Mouse (Mus musculus) hindbrain, embryonic 14.5 days (tissue): ENCODE measurements at regions not wholly inside any gene's neighbourhood (a gene's known extent, or its start where the extent isn't known, plus 50 kb on each side); places are given as distances from the start of the nearest gene placed in this dataset.

Experiments
- ATAC-seq: fragments of 200-750 bp; cut with Nextera tagmentation; 2 replicates; pipeline ENCODE4 v1.8.0; 2017; ENCODE audit warnings: moderate number of reproducible peaks, mild to moderate bottlenecking, moderate TSS enrichment, moderate library complexity; ENCODE audit not compliant: low FRiP score
- DNase-seq: peaks from one replicate; pipeline ENCODE4 v3.0.0-alpha.2; 2015; ENCODE audit warnings: low spot score
- H3K27ac ChIP-seq: fragments of 300-500 bp; sonication (generic); 2 replicates; pipeline ENCODE4 v1.5.1; 2014; ENCODE audit warnings: mild to moderate bottlenecking, moderate library complexity
- H3K27me3 ChIP-seq: fragments of 300-500 bp; sonication (generic); 2 replicates; pipeline ENCODE4 v1.6.1; 2014; ENCODE audit warnings: mild to moderate bottlenecking, low read length, mixed read lengths; ENCODE audit not compliant: control insufficient read depth, insufficient read depth
- H3K36me3 ChIP-seq: fragments of 300-500 bp; sonication (generic); replicated peaks from 2 replicates; pipeline ENCODE4 v1.6.1; 2014; ENCODE audit not compliant: control insufficient read depth, insufficient read depth
- H3K4me1 ChIP-seq: fragments of 300-500 bp; sonication (generic); replicated peaks from 2 replicates; pipeline ENCODE4 v1.6.1; 2014; ENCODE audit warnings: antibody characterized with exemption, low read length, mixed read lengths; ENCODE audit not compliant: control insufficient read depth, insufficient read depth
- H3K4me2 ChIP-seq: fragments of 300-500 bp; sonication (generic); replicated peaks from 2 replicates; pipeline ENCODE4 v1.6.1; 2014; ENCODE audit warnings: mild to moderate bottlenecking, moderate library complexity
- H3K4me3 ChIP-seq: fragments of 300-500 bp; sonication (generic); replicated peaks from 2 replicates; pipeline ENCODE4 v1.5.1; 2014; ENCODE audit warnings: mild to moderate bottlenecking, low read length
- H3K9ac ChIP-seq: fragments of 300-500 bp; sonication (generic); 2 replicates; pipeline ENCODE4 v1.6.1; 2014
- H3K9me3 ChIP-seq: fragments of 300-500 bp; sonication (generic); 2 replicates; pipeline ENCODE4 v1.6.1; 2016; ENCODE audit warnings: low read length; ENCODE audit not compliant: control insufficient read depth
- WGBS: fragments of 180-500 bp; shearing (Covaris S2); extraction: QIAGEN DNeasy Blood & Tissue Kit; methylation state at CpG from one replicate; pipeline ENCODE4 v1.1.7; 2014; 5-methylcytosine and 5-hydroxymethylcytosine counted together

GRCm38 (mm10) chr16:30692541-30693141 is 93.1 kb downstream of the Fam43a start:
- Histone ChIP-seq H3K9me3 (no peaks in the 10 kb centered on the region), H3K4me2 (no peak overlapping the region), H3K27ac (no peak overlapping the region), H3K27me3 (no peaks in the 10 kb centered on the region), H3K4me3 (no peak overlapping the region), H3K9ac (no peak overlapping the region), H3K4me1 (no peaks in the 10 kb centered on the region), H3K36me3 (no peaks in the 10 kb centered on the region)
- ATAC-seq (no peak), DNase-seq (no peak)
- WGBS, result 54% methylated on average over 5 of the region's 5 CpGs

- WGBS, result 78% methylated on average over 3 of the region's 3 CpGs
- Histone ChIP-seq H3K4me2 (no peak overlapping the region), H3K4me1 (no peaks in the 10 kb centered on the region), H3K9ac (no peak overlapping the region), H3K27ac (no peak overlapping the region), H3K27me3 (no peaks in the 10 kb centered on the region), H3K36me3 (no peaks in the 10 kb centered on the region), H3K4me3 (no peak overlapping the region), H3K9me3 (no peaks in the 10 kb centered on the region)
- ATAC-seq (no peak), DNase-seq (no peak)
Measured at GRCm38 (mm10) chr16:30693206-30693605, 93.7 kb downstream of the Fam43a start.

DNA sequence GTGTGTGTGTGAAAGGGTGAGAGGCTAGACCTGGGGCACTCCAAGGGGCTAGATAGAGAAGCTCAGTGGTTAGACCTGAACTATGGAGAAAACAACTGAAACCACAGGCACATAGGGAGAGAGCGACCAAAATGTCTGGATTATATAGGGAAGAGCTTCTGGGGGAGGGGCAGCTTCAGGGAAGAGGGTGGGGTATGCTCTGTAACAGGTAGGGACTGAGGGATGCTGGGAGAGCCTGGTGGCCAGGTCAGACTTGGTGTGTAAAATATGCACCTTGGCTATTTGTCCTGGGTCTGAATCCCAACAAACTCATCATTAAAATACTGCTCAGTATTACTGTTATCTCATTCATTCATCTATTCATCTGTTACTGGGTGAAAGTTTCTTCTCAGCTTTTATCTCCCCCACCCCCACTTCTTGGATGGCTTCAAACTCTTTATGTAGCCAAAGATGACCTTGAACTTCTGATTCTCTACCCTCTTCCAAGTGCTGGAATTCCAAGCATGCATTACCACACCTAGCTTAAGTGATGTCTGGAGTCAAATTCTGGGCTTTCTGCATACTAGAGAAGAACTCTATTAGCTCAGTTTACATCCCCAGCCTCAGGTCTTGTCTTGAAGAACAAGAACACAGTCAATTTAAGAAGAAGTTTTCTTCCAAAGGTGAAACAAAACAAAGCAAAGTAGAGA is 94.5 kb downstream of the Fam43a start:
- no peak for ATAC-seq
- Histone ChIP-seq H3K27ac (no peak overlapping the region), H3K4me1 (no peaks in the 10 kb centered on the region), H3K4me2 (no peak overlapping the region), H3K27me3 (no peaks in the 10 kb centered on the region), H3K9ac (no peak overlapping the region), H3K36me3 (no peaks in the 10 kb centered on the region), H3K4me3 (no peak overlapping the region), H3K9me3 (no peaks in the 10 kb centered on the region)
- WGBS, result 94% methylated on average over 1 of the region's 1 CpGs
- DNase-seq, result no peak

DNA sequence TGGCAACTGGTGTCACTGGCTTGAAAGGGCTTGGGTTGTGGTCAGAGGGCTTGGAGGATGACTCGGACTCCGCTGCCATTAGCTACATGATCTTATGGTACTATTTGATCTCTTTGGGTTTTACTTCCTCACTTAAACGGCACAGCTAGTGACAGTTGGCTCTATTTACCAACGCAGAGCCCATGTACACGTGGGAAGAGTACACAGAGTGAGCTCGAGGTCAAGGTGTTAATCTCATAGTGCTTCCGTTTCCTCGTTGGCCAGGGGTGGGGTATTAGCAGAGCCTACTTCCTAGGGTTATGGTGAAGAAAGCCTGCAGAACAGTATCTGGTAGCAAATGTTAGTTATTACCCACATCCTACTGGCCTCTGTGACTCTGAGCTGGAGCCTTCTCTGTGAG is 96.2 kb downstream of the Fam43a start:
- H3K9me3 ChIP-seq, result no peaks in the 10 kb centered on the region
- no peaks in the 10 kb centered on the region for H3K27me3 ChIP-seq
- H3K4me2 ChIP-seq, result no peak overlapping the region
- no peak overlapping the region for H3K9ac ChIP-seq
- no peak overlapping the region for H3K4me3 ChIP-seq
- H3K4me1 ChIP-seq, result no peaks in the 10 kb centered on the region
- H3K27ac ChIP-seq, result no peak overlapping the region
- ATAC-seq (no peak), DNase-seq (no peak)
- no peaks in the 10 kb centered on the region for H3K36me3 ChIP-seq
- 87% methylated on average over 8 of the region's 8 CpGs for WGBS

- no peaks in the 10 kb centered on the region for H3K4me1 ChIP-seq
- WGBS, result 89% methylated on average over 4 of the region's 4 CpGs
- no peak for DNase-seq
- H3K36me3 ChIP-seq, result no peaks in the 10 kb centered on the region
- no peaks in the 10 kb centered on the region for H3K27me3 ChIP-seq
- no peak for ATAC-seq
- no peak overlapping the region for H3K4me3 ChIP-seq
- H3K4me2 ChIP-seq, result no peak overlapping the region
- no peak overlapping the region for H3K27ac ChIP-seq
- no peak overlapping the region for H3K9ac ChIP-seq
- no peaks in the 10 kb centered on the region for H3K9me3 ChIP-seq
Measured at GRCm38 (mm10) chr16:30697209-30697608, 97.7 kb downstream of the Fam43a start.

DNA sequence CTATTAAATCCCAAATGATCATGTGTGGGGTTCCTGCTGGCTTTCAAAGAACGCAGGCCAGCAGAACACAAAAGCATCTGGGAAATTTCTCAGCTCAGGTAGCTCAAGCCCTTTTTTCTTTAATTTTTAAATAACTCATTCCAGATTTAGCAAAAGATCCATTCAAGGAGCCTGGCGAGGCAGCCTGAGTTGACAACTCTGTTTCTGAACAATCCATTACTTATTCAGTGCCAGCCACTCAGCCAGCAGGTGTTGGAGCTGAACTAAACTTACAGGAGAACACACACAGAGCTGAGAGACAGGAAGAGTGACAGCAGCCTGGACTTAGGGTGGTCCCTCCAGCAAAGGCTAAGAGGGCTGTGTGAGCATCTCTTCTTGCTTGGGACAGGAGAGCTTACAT is 98.3 kb downstream of the Fam43a start:
- Histone ChIP-seq H3K4me3 (no peak overlapping the region), H3K27me3 (no peaks in the 10 kb centered on the region), H3K4me1 (no peaks in the 10 kb centered on the region), H3K36me3 (no peaks in the 10 kb centered on the region), H3K4me2 (no peak overlapping the region), H3K27ac (no peak overlapping the region), H3K9ac (no peak overlapping the region), H3K9me3 (no peaks in the 10 kb centered on the region)
- DNase-seq, result no peak
- ATAC-seq, result no peak
- WGBS, result 50% methylated on average over 2 of the region's 2 CpGs

DNA sequence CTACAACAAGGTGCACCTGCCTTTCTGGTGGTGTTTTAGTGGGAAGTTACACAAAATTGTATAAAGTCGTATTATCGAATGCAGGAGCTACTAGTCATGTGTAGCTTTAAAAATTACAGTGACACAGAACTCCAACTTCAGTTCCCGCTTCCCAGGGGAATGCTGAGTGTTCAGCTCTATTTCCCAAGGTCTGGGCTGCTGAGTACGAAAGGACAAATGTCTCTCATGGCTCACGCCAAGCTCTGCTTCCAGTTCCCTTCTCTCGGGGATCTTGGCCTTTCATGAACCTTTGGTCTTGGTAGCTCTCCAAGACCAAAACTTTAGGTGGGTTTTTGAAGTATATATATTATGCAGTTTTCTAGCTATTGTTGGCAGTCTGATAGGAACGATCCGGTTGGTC is 104.3 kb downstream of the Fam43a start:
- H3K4me3 ChIP-seq, result no peak overlapping the region
- H3K4me1 ChIP-seq, result no peaks in the 10 kb centered on the region
- ATAC-seq, result no peak
- 94% methylated on average over 8 of the region's 8 CpGs for WGBS
- H3K4me2 ChIP-seq, result no peak overlapping the region
- H3K27me3 ChIP-seq, result no peaks in the 10 kb centered on the region
- no peak for DNase-seq
- 0 out of 2 replicates have a peak, but pooled peaks cover 6% of the 10 kb centered on the region for H3K9me3 ChIP-seq
- no peak overlapping the region for H3K27ac ChIP-seq
- H3K9ac ChIP-seq, result no peak overlapping the region
- H3K36me3 ChIP-seq, result no peaks in the 10 kb centered on the region

- H3K27ac ChIP-seq, result no peak overlapping the region
- H3K4me1 ChIP-seq, result no peaks in the 10 kb centered on the region
- 60% methylated on average over 15 of the region's 15 CpGs for WGBS
- H3K4me2 ChIP-seq, result no peak overlapping the region
- no peaks in the 10 kb centered on the region for H3K36me3 ChIP-seq
- ATAC-seq, result no peak
- H3K27me3 ChIP-seq, result no peaks in the 10 kb centered on the region
- H3K9me3 ChIP-seq, result 0 out of 2 replicates have a peak, but pooled peaks cover 6% of the 10 kb centered on the region
- H3K4me3 ChIP-seq, result no peak overlapping the region
- no peak for DNase-seq
- no peak overlapping the region for H3K9ac ChIP-seq
Measured at GRCm38 (mm10) chr16:30709501-30709900, 110.0 kb downstream of the Fam43a start.

DNA sequence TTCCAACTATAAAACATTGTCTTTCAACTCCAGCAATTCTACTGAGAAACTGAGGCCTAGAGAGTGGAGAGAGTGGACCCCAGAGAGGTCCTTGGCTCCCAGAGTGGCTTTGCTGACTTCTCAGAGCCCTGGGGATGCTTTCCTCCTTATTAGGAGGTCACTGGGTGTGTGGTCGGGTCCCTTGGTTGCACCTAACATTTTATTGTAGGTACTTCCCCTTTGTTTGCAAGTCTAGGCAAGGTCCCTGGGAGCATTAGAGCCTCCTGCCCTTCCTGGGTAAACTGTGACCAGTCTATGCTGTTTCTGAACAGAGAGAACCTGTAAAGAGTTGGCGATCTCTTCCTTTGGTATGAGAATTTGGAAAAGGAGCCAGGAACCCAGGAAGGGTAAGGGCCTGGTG is 110.5 kb downstream of the Fam43a start:
- Histone ChIP-seq H3K4me1 (no peaks in the 10 kb centered on the region), H3K4me2 (no peak overlapping the region), H3K27ac (no peak overlapping the region), H3K4me3 (no peak overlapping the region), H3K36me3 (no peaks in the 10 kb centered on the region), H3K27me3 (no peaks in the 10 kb centered on the region), H3K9me3 (0 out of 2 replicates have a peak, but pooled peaks cover 6% of the 10 kb centered on the region), H3K9ac (no peak overlapping the region)
- ATAC-seq (no peak), DNase-seq (no peak)
- WGBS, result 84% methylated on average over 2 of the region's 2 CpGs
